Mouse (Mus musculus) testis, adult 2 months (tissue): ENCODE data around the gene Sdhb.

Source experiments
- CTCF ChIP-seq: fragments of 200-500 bp; IDR thresholded peaks from 2 replicates; pipeline ENCODE4 v1.5.1; 2012; ENCODE audit warnings: low read depth, mild to moderate bottlenecking, inconsistent platforms, low read length, moderate library complexity; ENCODE audit not compliant: control insufficient read depth, insufficient read depth, insufficient replicate concordance
- POLR2A ChIP-seq: fragments of 200-500 bp; IDR thresholded peaks from 2 replicates; pipeline ENCODE4 v1.6.1; 2012; ENCODE audit warnings: low read depth, mild to moderate bottlenecking, inconsistent platforms, low read length, moderate library complexity; ENCODE audit not compliant: control insufficient read depth

DNA sequence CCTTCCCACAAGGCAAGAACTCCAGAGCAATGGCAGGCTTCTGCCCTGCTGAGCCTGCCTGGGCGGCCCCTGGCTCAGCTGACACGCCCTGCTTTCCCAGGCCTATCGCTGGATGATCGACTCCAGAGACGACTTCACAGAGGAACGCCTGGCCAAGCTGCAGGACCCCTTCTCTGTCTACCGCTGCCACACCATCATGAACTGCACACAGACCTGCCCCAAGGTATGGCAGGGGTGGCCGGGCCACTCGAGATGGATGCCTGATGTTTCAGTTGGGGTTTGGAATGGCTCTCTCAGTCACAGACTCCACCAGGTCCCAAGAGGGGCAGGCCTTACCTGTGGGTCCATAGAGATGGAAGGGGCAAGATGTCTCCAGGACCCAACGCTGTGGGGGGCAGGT, 16.3 kb downstream of the Sdhb start:
- TF ChIP-seq CTCF (no peak), POLR2A (no peak)
